Comparison of ENCODE assay signal across 15 mouse cellular contexts in genomic region chr8:70460606-70461005, GRCm38 (mm10). TPM values are rescaled to one million over a fixed set of nuclear protein-coding genes. Genes with fewer than 3 reads are reported as not detected.
DNase-seq lines count a peak whose midpoint lies in the region; TF ChIP-seq lines count a peak whose summit lies in the region.
"Had no signal": no experiment of that assay in that cellular context is flagged by ENCODE, and none has a peak within 500 bp of the region (broad histone marks: within the 10 kb centered on the region; RNA-seq: fewer than 3 reads in every experiment).

No protein-coding gene starts in this region.

- H3K27me3 ChIP-seq in C2C12 (ENCODE audit: control insufficient read depth, insufficient read depth, insufficient read length) = no peaks in the 10 kb centered on the region
- H3K27me3 ChIP-seq: forebrain, embryonic 15.5 days had no signal

- no peak overlapping the region for H3K4me3 ChIP-seq in C2C12 (ENCODE audit: insufficient read depth, poor library complexity, severe bottlenecking)
- H3K4me3 ChIP-seq: forebrain, embryonic 15.5 days; midbrain, embryonic 10.5 days had no signal

- peaks cover 18% of the 10 kb centered on the region for H3K79me3 ChIP-seq in C2C12 (ENCODE audit: low read depth)

- H3K79me2 ChIP-seq in C2C12 (ENCODE audit: control insufficient read depth, insufficient read depth) = peaks cover 62% of the 10 kb centered on the region

- TF ChIP-seq CTCF in C2C12 (IDR thresholded peaks at IDR 0.05; ENCODE audit: control insufficient read depth, insufficient read depth, insufficient read length) = no peak

- peak; percentile 66 for DNase-seq in cerebellum, adult 11-12 months
- no peak for DNase-seq in cerebellum, postnatal 4 days (ENCODE audit: low spot score in 2 of 2)
- DNase-seq in layer of hippocampus, adult 18-20 months (ENCODE audit: low spot score in 2 of 2) = peak; percentile 66 to 77
- DNase-seq in layer of hippocampus, postnatal 36 days = no peak
- peak; percentile 48 to 52 for DNase-seq in cerebellum, postnatal 10 days
- DNase-seq in thymus, postnatal 4 days = no peak
- no peak for DNase-seq in c-Kit-positive CD71-positive TER-119-positive erythroid progenitor cells, embryonic 14.5 days (ENCODE audit: low spot score)
- DNase-seq: gastrocnemius, postnatal 14 days; heart, postnatal 10 days; kidney, adult 8-10 months; kidney, postnatal 4 days had no signal

- H3ac ChIP-seq in C2C12 (ENCODE audit: control insufficient read depth, insufficient read length, low read depth) = peak overlapping the region; percentile 39

- H3K36me3 ChIP-seq in C2C12 (ENCODE audit: control insufficient read depth, insufficient read depth) = peaks cover 18% of the 10 kb centered on the region
- H3K36me3 ChIP-seq: forebrain, embryonic 15.5 days had no signal

TF ChIP-seq in C2C12, 6 proteins besides CTCF, POLR2A, EP300 and RAD21:
- TF ChIP-seq MAX (IDR thresholded peaks at IDR 0.05) = no peak
- no peak for TF ChIP-seq MYOD1 (IDR thresholded peaks at IDR 0.05; ENCODE audit: control insufficient read depth, insufficient read length, low read depth)
- no peak for TF ChIP-seq CEBPB (IDR thresholded peaks at IDR 0.05; ENCODE audit: low read depth)
- TF ChIP-seq USF1 (IDR thresholded peaks at IDR 0.05; ENCODE audit: low read depth) = no peak
- no peak for TF ChIP-seq FOSL1 (IDR thresholded peaks at IDR 0.05; ENCODE audit: insufficient read depth, low read length, poor library complexity, severe bottlenecking)
- no peak for TF ChIP-seq MYOG (IDR thresholded peaks at IDR 0.05; ENCODE audit: control insufficient read depth, extremely low read depth, insufficient read length)

RNA-seq across cellular contexts. Expression of gene Klhl26, which starts 16.2 kb away (rescaled TPM):
- 10 to 100 TPM; 54.1 to 62.0 TPM for total RNA-seq in layer of hippocampus, adult 18-20 months (2021)
- total RNA-seq in layer of hippocampus, postnatal 36 days (2021) = 10 to 100 TPM; 57.4 to 59.0 TPM
- polyA plus RNA-seq in C2C12 (2012; fragmentation: generic; extraction: Trizol) = 34.4 TPM

RNA-seq across cellular contexts. Expression of gene Crtc1, which starts 21.2 kb away (rescaled TPM):
- total RNA-seq in layer of hippocampus, adult 18-20 months (2021) = 100 to 1,000 TPM; 193 to 199 TPM
- total RNA-seq in layer of hippocampus, postnatal 36 days (2021) = 100 to 1,000 TPM; 181 to 187 TPM
- polyA plus RNA-seq in C2C12 (2012; fragmentation: generic; extraction: Trizol) = 11.7 TPM

RNA-seq across cellular contexts. Expression of gene Tmem59l, which starts 26.6 kb away (rescaled TPM):
- 100 to 1,000 TPM; 326 to 327 TPM for total RNA-seq in layer of hippocampus, adult 18-20 months (2021)
- 100 to 1,000 TPM; 312 to 335 TPM for total RNA-seq in layer of hippocampus, postnatal 36 days (2021)
- 0.36 TPM for polyA plus RNA-seq in C2C12 (2012; fragmentation: generic; extraction: Trizol)
- total RNA-seq: G1E; gastrocnemius, postnatal 14 days; heart, postnatal 10 days had no signal

RNA-seq across cellular contexts. Expression of gene Crlf1, which starts 32.4 kb away (rescaled TPM):
- total RNA-seq in layer of hippocampus, adult 18-20 months (2021) = 10 to 100 TPM; 33.1 to 38.2 TPM
- total RNA-seq in layer of hippocampus, postnatal 36 days (2021) = 10 to 100 TPM; 42.9 to 45.2 TPM
- 294 TPM for polyA plus RNA-seq in C2C12 (2012; fragmentation: generic; extraction: Trizol)
- total RNA-seq: G1E had no signal
- polyA plus RNA-seq: G1E had no signal

RNA-seq across cellular contexts. Expression of gene Rex1bd, which starts 45.9 kb away (rescaled TPM):
- 100 to 1,000 TPM in 1 of 2 experiments, 10 to 100 TPM in 1; 96.5 to 104 TPM for total RNA-seq in layer of hippocampus, adult 18-20 months (2021)
- 100 to 1,000 TPM in 1 of 2 experiments, 10 to 100 TPM in 1; 97.5 to 102 TPM for total RNA-seq in layer of hippocampus, postnatal 36 days (2021)
- 199 TPM for polyA plus RNA-seq in C2C12 (2012; fragmentation: generic; extraction: Trizol)

Comparison
In these comparisons a context has a peak if more than half of its experiments do, and no peak if none do; other contexts are left out.
1. DNase-seq: peak in cerebellum, adult 11-12 months (single experiment), layer of hippocampus, adult 18-20 months (2 of 2) and cerebellum, postnatal 10 days (2 of 2); none in cerebellum, postnatal 4 days (0 of 2), layer of hippocampus, postnatal 36 days (0 of 2), thymus, postnatal 4 days (single experiment) and c-Kit-positive CD71-positive TER-119-positive erythroid progenitor cells, embryonic 14.5 days (single experiment).